Mouse (Mus musculus): ENCODE data around the gene Galm.

GRCm38 (mm10) chr17:80168425-80169182, 41.3 kb downstream of the Galm start:
- TF ChIP-seq CTCF (IDR thresholded peaks at IDR 0.05; ENCODE audit: low read depth) (no peak), EP300 (IDR thresholded peaks at IDR 0.05; ENCODE audit: low read depth) (no peak)
